In the genomic region with DNA sequence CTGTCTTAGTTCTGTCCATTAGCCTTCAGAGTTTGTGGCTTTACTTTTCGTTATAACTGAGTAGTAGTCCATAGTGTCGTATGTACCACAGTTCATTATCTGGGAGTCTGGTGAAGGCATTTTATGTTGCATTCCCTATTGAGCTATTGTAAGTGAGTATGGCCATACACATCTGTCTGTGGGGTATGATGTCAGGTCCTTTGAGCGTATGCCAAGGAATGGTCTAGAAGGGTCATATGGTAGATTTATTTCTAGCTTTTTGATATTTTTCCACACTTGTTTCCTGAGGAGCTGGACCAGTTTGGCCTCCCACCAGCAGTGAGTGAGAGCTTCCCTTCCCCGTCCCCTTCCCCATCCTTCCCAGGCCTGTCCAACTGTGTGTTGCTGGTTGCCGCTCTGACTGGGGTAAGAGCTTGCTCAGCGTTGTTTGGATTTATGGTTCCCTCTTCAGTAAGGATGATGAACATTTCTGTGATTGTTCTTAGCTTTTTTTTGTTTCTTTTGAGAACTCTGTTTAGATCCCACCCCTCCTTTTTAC, we compare ENCODE assay signal across 15 mouse cellular contexts. TPM values are rescaled to one million over a fixed set of nuclear protein-coding genes. Genes with fewer than 3 reads are reported as not detected.
A peak's percentile ranks its signal among the peaks of the same experiment; 100 is the strongest.
DNase-seq lines count a peak whose midpoint lies in the region; ATAC-seq lines count a peak whose summit lies in the region.
"Had no signal": no experiment of that assay in that cellular context is flagged by ENCODE, and none has a peak within 500 bp of the region (broad histone marks: within the 10 kb centered on the region; RNA-seq: fewer than 3 reads in every experiment).

No protein-coding gene starts in this region.

- H3K9ac ChIP-seq in embryonic facial prominence, embryonic 11.5 days (replicated peaks; ENCODE audit: low read length) = no peak overlapping the region
- H3K9ac ChIP-seq in liver, embryonic 11.5 days (ENCODE audit: low read depth, low read length) = no peak overlapping the region
- H3K9ac ChIP-seq in liver, embryonic 16.5 days (ENCODE audit: low read depth, low read length) = no peak overlapping the region
- H3K9ac ChIP-seq: forebrain, embryonic 15.5 days had no signal

- no peaks in the 10 kb centered on the region for H3K36me3 ChIP-seq in embryonic facial prominence, embryonic 11.5 days (replicated peaks; ENCODE audit: control insufficient read depth, insufficient read depth, low read depth, low read length)
- H3K36me3 ChIP-seq in embryonic facial prominence, embryonic 10.5 days (replicated peaks) = peaks cover 14% of the 10 kb centered on the region
- peaks cover 5% of the 10 kb centered on the region; the same call in 1 of the 2 replicates for H3K36me3 ChIP-seq in liver, embryonic 11.5 days (ENCODE audit: control insufficient read depth, insufficient read depth, low read length)
- H3K36me3 ChIP-seq in liver, embryonic 16.5 days (ENCODE audit: control insufficient read depth, insufficient read depth) = peaks cover 6% of the 10 kb centered on the region

- no peaks in the 10 kb centered on the region for H3K27me3 ChIP-seq in embryonic facial prominence, embryonic 11.5 days (ENCODE audit: control insufficient read depth, insufficient read depth, low read length)
- H3K27me3 ChIP-seq in embryonic facial prominence, embryonic 10.5 days (replicated peaks; ENCODE audit: low read depth, poor library complexity, severe bottlenecking) = no peaks in the 10 kb centered on the region
- H3K27me3 ChIP-seq in liver, embryonic 11.5 days (replicated peaks; ENCODE audit: control insufficient read depth, insufficient read depth, low read length) = no peaks in the 10 kb centered on the region
- no peaks in the 10 kb centered on the region for H3K27me3 ChIP-seq in liver, embryonic 16.5 days (ENCODE audit: control insufficient read depth, insufficient read depth, low read depth, low read length)
- H3K27me3 ChIP-seq: forebrain, embryonic 15.5 days had no signal

- 92% methylated on average over 6 of the region's 6 CpGs for WGBS in embryonic facial prominence, embryonic 11.5 days
- 93% methylated on average over 6 of the region's 6 CpGs for WGBS in embryonic facial prominence, embryonic 10.5 days
- 84% methylated on average over 6 of the region's 6 CpGs for WGBS in liver, embryonic 11.5 days
- 73% methylated on average over 6 of the region's 6 CpGs for WGBS in liver, embryonic 16.5 days (ENCODE audit: insufficient replicate concordance)

- no peak overlapping the region for H3K4me3 ChIP-seq in embryonic facial prominence, embryonic 11.5 days (ENCODE audit: low read depth, low read length)
- no peak overlapping the region for H3K4me3 ChIP-seq in embryonic facial prominence, embryonic 10.5 days
- H3K4me3 ChIP-seq in liver, embryonic 11.5 days (ENCODE audit: low read depth, low read length) = no peak overlapping the region
- no peak overlapping the region for H3K4me3 ChIP-seq in liver, embryonic 16.5 days (ENCODE audit: low read depth, low read length)
- H3K4me3 ChIP-seq: forebrain, embryonic 15.5 days; gastrocnemius, adult 2 months; left cerebral cortex, adult 2 months had no signal

- no peak for DNase-seq in embryonic facial prominence, embryonic 11.5 days (ENCODE audit: low spot score)
- DNase-seq in embryonic facial prominence, embryonic 10.5 days (ENCODE audit: low spot score) = no peak
- no peak for DNase-seq in liver, embryonic 11.5 days (ENCODE audit: low spot score)
- no peak for DNase-seq in liver
- DNase-seq in cerebellum, postnatal 10 days = peak; percentile 24 to 41
- no peak for DNase-seq in left cerebral cortex, postnatal 36 days (ENCODE audit: low spot score in 2 of 2)
- DNase-seq: gastrocnemius, adult 2 months; thymus, adult 2 months had no signal

- no peak overlapping the region for H3K27ac ChIP-seq in embryonic facial prominence, embryonic 11.5 days (replicated peaks; ENCODE audit: low read depth, low read length)
- no peak overlapping the region for H3K27ac ChIP-seq in embryonic facial prominence, embryonic 10.5 days (replicated peaks)
- peak overlapping the region; percentile 67; the same call in 1 of the 2 replicates for H3K27ac ChIP-seq in liver, embryonic 11.5 days (ENCODE audit: low read depth, low read length)
- peak overlapping the region; percentile 69 for H3K27ac ChIP-seq in liver, embryonic 16.5 days (ENCODE audit: low read length)
- H3K27ac ChIP-seq: forebrain, embryonic 15.5 days; gastrocnemius, adult 2 months; left cerebral cortex, adult 2 months; macrophage had no signal

- H3K4me1 ChIP-seq in embryonic facial prominence, embryonic 11.5 days (ENCODE audit: control insufficient read depth, insufficient read depth, low read length) = no peaks in the 10 kb centered on the region
- no peaks in the 10 kb centered on the region for H3K4me1 ChIP-seq in embryonic facial prominence, embryonic 10.5 days
- peaks cover 23% of the 10 kb centered on the region for H3K4me1 ChIP-seq in liver, embryonic 11.5 days (replicated peaks; ENCODE audit: control insufficient read depth, insufficient read depth, low read length)
- H3K4me1 ChIP-seq in liver, embryonic 16.5 days (ENCODE audit: control insufficient read depth, low read depth, low read length) = peaks cover 36% of the 10 kb centered on the region
- H3K4me1 ChIP-seq: forebrain, embryonic 15.5 days had no signal

- no peaks in the 10 kb centered on the region for H3K9me3 ChIP-seq in embryonic facial prominence, embryonic 11.5 days (replicated peaks; ENCODE audit: control insufficient read depth, low read length)
- no peaks in the 10 kb centered on the region for H3K9me3 ChIP-seq in embryonic facial prominence, embryonic 10.5 days
- no peaks in the 10 kb centered on the region for H3K9me3 ChIP-seq in liver, embryonic 11.5 days (ENCODE audit: control insufficient read depth, low read length)
- no peaks in the 10 kb centered on the region for H3K9me3 ChIP-seq in liver, embryonic 16.5 days (replicated peaks; ENCODE audit: control insufficient read depth, low read length)
- H3K9me3 ChIP-seq: forebrain, embryonic 15.5 days; G1E had no signal

- 0 out of 2 replicates have a peak, but pooled peaks have one; percentile 29 for ATAC-seq in embryonic facial prominence, embryonic 11.5 days (replicated peaks; ENCODE audit: insufficient number of reproducible peaks, low FRiP score, low TSS enrichment, low read depth)
- ATAC-seq in liver, embryonic 11.5 days (replicated peaks; ENCODE audit: low FRiP score) = no peak
- no peak for ATAC-seq in liver, embryonic 16.5 days (ENCODE audit: low read depth)
- ATAC-seq in megakaryocyte progenitor cell, adult 5-6 weeks (replicated peaks; ENCODE audit: poor library complexity) = no peak
- ATAC-seq: forebrain, embryonic 15.5 days had no signal

- H3K4me2 ChIP-seq in embryonic facial prominence, embryonic 11.5 days (ENCODE audit: low read depth, low read length) = no peak overlapping the region
- peak overlapping the region; percentile 43; the same call in 1 of the 2 replicates for H3K4me2 ChIP-seq in liver, embryonic 11.5 days
- peak overlapping the region; percentile 52 for H3K4me2 ChIP-seq in liver, embryonic 16.5 days (ENCODE audit: low read depth, low read length)
- H3K4me2 ChIP-seq: forebrain, embryonic 15.5 days; heart, embryonic 11.5 days had no signal

- intact Hi-C loops in left cerebral cortex, postnatal 36 days (cut with DNase I) = no loop called here

RNA-seq across cellular contexts. Expression of a gene that starts 58.1 kb away (rescaled TPM):
- polyA plus RNA-seq in embryonic facial prominence, embryonic 11.5 days (2014; fragmentation: Nextera tagmentation; extraction: Ambion mirVana) = 35.5 and 39.3 TPM in 2 replicates
- 31.2 and 32.0 TPM in 2 replicates for polyA plus RNA-seq in embryonic facial prominence, embryonic 10.5 days (2016; fragmentation: Nextera tagmentation; extraction: Ambion mirVana)
- 24.8 and 25.8 TPM in 2 replicates for polyA plus RNA-seq in liver, embryonic 11.5 days (2014; fragmentation: Nextera tagmentation; extraction: Ambion mirVana)
- 7.4 and 7.9 TPM in 2 replicates for polyA plus RNA-seq in liver, embryonic 16.5 days (2015; fragmentation: Nextera tagmentation; extraction: Ambion mirVana)
- total RNA-seq in left cerebral cortex, postnatal 36 days (2021) = 10 to 100 TPM; 32.0 to 38.6 TPM
- 64.1 and 66.2 TPM in 2 replicates for total RNA-seq in megakaryocyte progenitor cell, adult 5-6 weeks (2015)
- 35.7 and 36.1 TPM in 2 replicates for total RNA-seq in megakaryocyte progenitor cell, adult 5-6 weeks (2017)

Comparison
In these comparisons a context has a peak if more than half of its experiments do, and no peak if none do; other contexts are left out.
1. DNase-seq: peak in cerebellum, postnatal 10 days (2 of 2); none in embryonic facial prominence, embryonic 11.5 days (single experiment), embryonic facial prominence, embryonic 10.5 days (single experiment), liver, embryonic 11.5 days (single experiment), liver (single experiment) and left cerebral cortex, postnatal 36 days (0 of 2).
2. H3K27ac ChIP-seq: peak in liver, embryonic 11.5 days (single experiment) and liver, embryonic 16.5 days (single experiment); none in embryonic facial prominence, embryonic 11.5 days (single experiment) and embryonic facial prominence, embryonic 10.5 days (single experiment).